Mouse (Mus musculus): ENCODE measurements around the gene Lingo3. TPM values are rescaled to one million over a fixed set of nuclear protein-coding genes. Genes with fewer than 3 reads are reported as not detected.

Gene Lingo3
- total and polyA plus RNA-seq, 3 experiments = not detected

GRCm38 (mm10) chr10:80785963-80786362, 57.9 kb downstream of the Lingo3 start (continued):
- no peak for TF ChIP-seq ZNF384 (IDR thresholded peaks at IDR 0.05; ENCODE audit: low read depth, low read length)
- no peak for TF ChIP-seq MAZ (IDR thresholded peaks at IDR 0.05; ENCODE audit: low read depth, low read length)

DNA sequence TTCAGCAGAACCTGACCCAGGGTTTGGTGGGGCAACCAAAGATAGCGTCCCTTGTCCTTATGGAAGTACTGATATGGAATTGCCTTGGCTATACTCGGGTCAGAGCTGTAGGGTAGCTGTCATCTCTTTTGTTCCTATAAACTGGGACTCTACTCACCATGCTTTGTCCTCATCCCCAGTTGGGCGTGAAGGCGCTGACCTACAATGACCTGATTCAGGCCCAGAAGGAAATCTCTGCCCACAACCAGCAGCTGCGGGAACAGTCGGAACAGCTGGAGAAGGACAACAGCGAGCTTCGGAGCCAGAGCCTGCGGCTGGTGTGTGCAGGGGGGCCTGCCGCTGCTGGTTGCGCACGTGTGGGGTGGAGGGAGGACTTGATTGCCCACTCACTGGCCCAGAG, 59.0 kb downstream of the Lingo3 start:
- Histone ChIP-seq H3K79me2 (ENCODE audit: control insufficient read depth, insufficient read depth, low read length, poor library complexity) (no peaks in the 10 kb centered on the region), H3K4me1 (ENCODE audit: control insufficient read depth in 1 of 2, insufficient read depth in 2 of 2, low read length in 2 of 2) (no peaks in the 10 kb centered on the region), H3K9me3 (replicated peaks; ENCODE audit: insufficient read depth, low read length) (no peaks in the 10 kb centered on the region), H3K36me3 (ENCODE audit: control insufficient read depth in 1 of 2, insufficient read depth in 2 of 2, low read length in 2 of 2) (peaks cover 0 to 13% of the 10 kb centered on the region in 2 experiments; a peak in 1 of 4 replicates), H3K27me3 (ENCODE audit: control insufficient read depth in 1 of 2, insufficient read depth in 2 of 2, low read length in 2 of 2) (no peaks in the 10 kb centered on the region), H3K27ac (ENCODE audit: control insufficient read depth, low read depth, low read length) (no peak overlapping the region), H3K4me3 (ENCODE audit: control insufficient read depth in 1 of 2, insufficient read depth in 1 of 2, low read depth in 2 of 2, low read length in 2 of 2) (no peak overlapping the region), H3K9ac (ENCODE audit: control insufficient read depth, low read depth, low read length, poor library complexity, severe bottlenecking) (no peak overlapping the region)
- no peak for DNase-seq (ENCODE audit: low read depth, low spot score)
- TF ChIP-seq ZNF384 (IDR thresholded peaks at IDR 0.05; ENCODE audit: low read depth, low read length) = no peak
- TF ChIP-seq CHD2 (IDR thresholded peaks at IDR 0.05; ENCODE audit: low read length) = no peak

GRCm38 (mm10) chr10:80784302-80784701, 59.5 kb downstream of the Lingo3 start:
- Histone ChIP-seq H3K36me3 (ENCODE audit: control insufficient read depth in 1 of 2, insufficient read depth in 2 of 2, low read length in 2 of 2) (peaks cover 0 to 13% of the 10 kb centered on the region in 2 experiments; a peak in 1 of 4 replicates), H3K9ac (ENCODE audit: control insufficient read depth, low read depth, low read length, poor library complexity, severe bottlenecking) (no peak overlapping the region), H3K27ac (ENCODE audit: control insufficient read depth, low read depth, low read length) (no peak overlapping the region), H3K4me1 (ENCODE audit: control insufficient read depth in 1 of 2, insufficient read depth in 2 of 2, low read length in 2 of 2) (no peaks in the 10 kb centered on the region), H3K79me2 (ENCODE audit: control insufficient read depth, insufficient read depth, low read length, poor library complexity) (no peaks in the 10 kb centered on the region), H3K9me3 (replicated peaks; ENCODE audit: insufficient read depth, low read length) (no peaks in the 10 kb centered on the region), H3K27me3 (ENCODE audit: control insufficient read depth in 1 of 2, insufficient read depth in 2 of 2, low read length in 2 of 2) (no peaks in the 10 kb centered on the region), H3K4me3 (ENCODE audit: control insufficient read depth in 1 of 2, insufficient read depth in 1 of 2, low read depth in 2 of 2, low read length in 2 of 2) (no peak overlapping the region)
- no peak for TF ChIP-seq BHLHE40 (IDR thresholded peaks at IDR 0.05; ENCODE audit: borderline replicate concordance, low read depth, low read length)
- no peak for TF ChIP-seq ZNF384 (IDR thresholded peaks at IDR 0.05; ENCODE audit: low read depth, low read length)
- no peak for TF ChIP-seq MAX (IDR thresholded peaks at IDR 0.05; ENCODE audit: low read length)
- no peak for TF ChIP-seq CHD1 (IDR thresholded peaks at IDR 0.05; ENCODE audit: low read depth, low read length)
- no peak for TF ChIP-seq E2F4 (IDR thresholded peaks at IDR 0.05; ENCODE audit: borderline replicate concordance, low read depth, low read length)
- no peak for DNase-seq (ENCODE audit: low read depth, low spot score)

Other genes starting within 250 kb of the Lingo3 start
- 34.2 and 36.5 TPM in 2 replicates for gene Scamp4, start 241.2 kb downstream of the Lingo3 start, total RNA-seq (2012; rRNA removed)
- gene Scamp4, start 241.2 kb downstream of the Lingo3 start, polyA plus RNA-seq (2012; ENCODE audit: insufficient read depth in 1 of 2, insufficient read length in 2 of 2, low read depth in 1 of 2, low replicate concordance in 2 of 2, missing spikeins in 1 of 2) = 100 to 1,000 TPM in 1 of 2 experiments, not detected in 1; 140 TPM
- gene Adat3, start 241.2 kb downstream of the Lingo3 start, total RNA-seq (2012; rRNA removed) = 7.2 and 7.7 TPM in 2 replicates
- gene Adat3, start 241.2 kb downstream of the Lingo3 start, polyA plus RNA-seq (2012; ENCODE audit: insufficient read depth in 1 of 2, insufficient read length in 2 of 2, low read depth in 1 of 2, low replicate concordance in 2 of 2, missing spikeins in 1 of 2) = 1 to 10 TPM in 1 of 2 experiments, not detected in 1; 7.4 TPM
- 1.4 and 1.8 TPM in 2 replicates for gene Gm49322, start 238.0 kb downstream of the Lingo3 start, total RNA-seq (2012; rRNA removed)
- gene Gm49322, start 238.0 kb downstream of the Lingo3 start, polyA plus RNA-seq (2012; ENCODE audit: insufficient read depth in 1 of 2, insufficient read length in 2 of 2, low read depth in 1 of 2, low replicate concordance in 2 of 2, missing spikeins in 1 of 2) = 1 to 10 TPM in 1 of 2 experiments, not detected in 1; 2.1 TPM
- gene Csnk1g2, start 221.2 kb downstream of the Lingo3 start, total RNA-seq (2012; rRNA removed) = 125 and 132 TPM in 2 replicates
- 100 to 1,000 TPM in 1 of 2 experiments, not detected in 1; 231 TPM for gene Csnk1g2, start 221.2 kb downstream of the Lingo3 start, polyA plus RNA-seq (2012; ENCODE audit: insufficient read depth in 1 of 2, insufficient read length in 2 of 2, low read depth in 1 of 2, low replicate concordance in 2 of 2, missing spikeins in 1 of 2)
- gene Btbd2, start 187.0 kb downstream of the Lingo3 start, total RNA-seq (2012; rRNA removed) = 35.4 and 43.1 TPM in 2 replicates
- 10 to 100 TPM in 1 of 2 experiments, not detected in 1; 81.8 TPM for gene Btbd2, start 187.0 kb downstream of the Lingo3 start, polyA plus RNA-seq (2012; ENCODE audit: insufficient read depth in 1 of 2, insufficient read length in 2 of 2, low read depth in 1 of 2, low replicate concordance in 2 of 2, missing spikeins in 1 of 2)
- gene Mknk2, start 165.9 kb downstream of the Lingo3 start, total RNA-seq (2012; rRNA removed) = 68.6 and 87.1 TPM in 2 replicates
- 100 to 1,000 TPM in 1 of 2 experiments, 10 to 100 TPM in 1; 47.4 to 184 TPM for gene Mknk2, start 165.9 kb downstream of the Lingo3 start, polyA plus RNA-seq (2012; ENCODE audit: insufficient read depth in 1 of 2, insufficient read length in 2 of 2, low read depth in 1 of 2, low replicate concordance in 2 of 2, missing spikeins in 1 of 2)
- 38.3 and 38.7 TPM in 2 replicates for gene Mob3a, start 142.1 kb downstream of the Lingo3 start, total RNA-seq (2012; rRNA removed)
- 10 to 100 TPM in 1 of 2 experiments, not detected in 1; 63.4 TPM for gene Mob3a, start 142.1 kb downstream of the Lingo3 start, polyA plus RNA-seq (2012; ENCODE audit: insufficient read depth in 1 of 2, insufficient read length in 2 of 2, low read depth in 1 of 2, low replicate concordance in 2 of 2, missing spikeins in 1 of 2)
- 1.0 and 1.5 TPM in 2 replicates for gene Izumo4, start 141.9 kb downstream of the Lingo3 start, total RNA-seq (2012; rRNA removed)
- 1 to 10 TPM in 1 of 2 experiments, not detected in 1; 3.8 TPM for gene Izumo4, start 141.9 kb downstream of the Lingo3 start, polyA plus RNA-seq (2012; ENCODE audit: insufficient read depth in 1 of 2, insufficient read length in 2 of 2, low read depth in 1 of 2, low replicate concordance in 2 of 2, missing spikeins in 1 of 2)
- 29.6 and 32.7 TPM in 2 replicates for gene Ap3d1, start 101.8 kb downstream of the Lingo3 start, total RNA-seq (2012; rRNA removed)
- 100 to 1,000 TPM in 1 of 2 experiments, 10 to 100 TPM in 1; 54.5 to 260 TPM for gene Ap3d1, start 101.8 kb downstream of the Lingo3 start, polyA plus RNA-seq (2012; ENCODE audit: insufficient read depth in 1 of 2, insufficient read length in 2 of 2, low read depth in 1 of 2, low replicate concordance in 2 of 2, missing spikeins in 1 of 2)
- 14.7 and 15.0 TPM in 2 replicates for gene Dot1l, start 88.8 kb downstream of the Lingo3 start, total RNA-seq (2012; rRNA removed)
- gene Dot1l, start 88.8 kb downstream of the Lingo3 start, polyA plus RNA-seq (2012; ENCODE audit: insufficient read depth in 1 of 2, insufficient read length in 2 of 2, low read depth in 1 of 2, low replicate concordance in 2 of 2, missing spikeins in 1 of 2) = 10 to 100 TPM in 1 of 2 experiments, not detected in 1; 70.6 TPM
- gene Sf3a2, start 45.8 kb downstream of the Lingo3 start, total RNA-seq (2012; rRNA removed) = 50.4 and 52.0 TPM in 2 replicates
- gene Sf3a2, start 45.8 kb downstream of the Lingo3 start, polyA plus RNA-seq (2012; ENCODE audit: insufficient read depth in 1 of 2, insufficient read length in 2 of 2, low read depth in 1 of 2, low replicate concordance in 2 of 2, missing spikeins in 1 of 2) = 100 to 1,000 TPM in 1 of 2 experiments, not detected in 1; 210 TPM
- 79.8 and 86.9 TPM in 2 replicates for gene Plekhj1, start 45.4 kb downstream of the Lingo3 start, total RNA-seq (2012; rRNA removed)
- gene Plekhj1, start 45.4 kb downstream of the Lingo3 start, polyA plus RNA-seq (2012; ENCODE audit: insufficient read depth in 1 of 2, insufficient read length in 2 of 2, low read depth in 1 of 2, low replicate concordance in 2 of 2, missing spikeins in 1 of 2) = 100 to 1,000 TPM in 1 of 2 experiments, not detected in 1; 217 TPM
- gene Amh, start 38.8 kb downstream of the Lingo3 start, total RNA-seq (2012; rRNA removed) = 0.42 and 0.59 TPM in 2 replicates
- gene Amh, start 38.8 kb downstream of the Lingo3 start, polyA plus RNA-seq (2012; ENCODE audit: insufficient read depth in 1 of 2, insufficient read length in 2 of 2, low read depth in 1 of 2, low replicate concordance in 2 of 2, missing spikeins in 1 of 2) = 1 to 10 TPM in 1 of 2 experiments, not detected in 1; 1.1 TPM
- gene Jsrp1, start 30.5 kb downstream of the Lingo3 start, total RNA-seq (2012; rRNA removed) = not detected in 2 replicates
- under 1 TPM in 1 of 2 experiments, not detected in 1; 0.39 TPM for gene Jsrp1, start 30.5 kb downstream of the Lingo3 start, polyA plus RNA-seq (2012; ENCODE audit: insufficient read depth in 1 of 2, insufficient read length in 2 of 2, low read depth in 1 of 2, low replicate concordance in 2 of 2, missing spikeins in 1 of 2)
- gene Oaz1, start 17.4 kb downstream of the Lingo3 start, total RNA-seq (2012; rRNA removed) = 983 and 1,061 TPM in 2 replicates
- gene Oaz1, start 17.4 kb downstream of the Lingo3 start, polyA plus RNA-seq (2012; ENCODE audit: insufficient read depth in 1 of 2, insufficient read length in 2 of 2, low read depth in 1 of 2, low replicate concordance in 2 of 2, missing spikeins in 1 of 2) = 1,000 to 10,000 TPM in 1 of 2 experiments, not detected in 1; 1,528 TPM
- 616 and 637 TPM in 2 replicates for gene Lsm7, start 11.2 kb upstream of the Lingo3 start, total RNA-seq (2012; rRNA removed)
- 100 to 1,000 TPM in 1 of 2 experiments, not detected in 1; 246 TPM for gene Lsm7, start 11.2 kb upstream of the Lingo3 start, polyA plus RNA-seq (2012; ENCODE audit: insufficient read depth in 1 of 2, insufficient read length in 2 of 2, low read depth in 1 of 2, low replicate concordance in 2 of 2, missing spikeins in 1 of 2)
- 38.6 and 52.0 TPM in 2 replicates for gene Sppl2b, start 11.2 kb upstream of the Lingo3 start, total RNA-seq (2012; rRNA removed)
- gene Sppl2b, start 11.2 kb upstream of the Lingo3 start, polyA plus RNA-seq (2012; ENCODE audit: insufficient read depth in 1 of 2, insufficient read length in 2 of 2, low read depth in 1 of 2, low replicate concordance in 2 of 2, missing spikeins in 1 of 2) = 10 to 100 TPM in 1 of 2 experiments, not detected in 1; 65.9 TPM
- 0.07 and 0.15 TPM in 2 replicates for gene Tmprss9, start 27.8 kb upstream of the Lingo3 start, total RNA-seq (2012; rRNA removed)
- gene Tmprss9, start 27.8 kb upstream of the Lingo3 start, polyA plus RNA-seq (2012; ENCODE audit: insufficient read depth in 1 of 2, insufficient read length in 2 of 2, low read depth in 1 of 2, low replicate concordance in 2 of 2, missing spikeins in 1 of 2) = under 1 TPM in 1 of 2 experiments, not detected in 1; 0.25 TPM
- gene Timm13, start 56.9 kb upstream of the Lingo3 start, total RNA-seq (2012; rRNA removed) = 349 and 366 TPM in 2 replicates
- gene Timm13, start 56.9 kb upstream of the Lingo3 start, polyA plus RNA-seq (2012; ENCODE audit: insufficient read depth in 1 of 2, insufficient read length in 2 of 2, low read depth in 1 of 2, low replicate concordance in 2 of 2, missing spikeins in 1 of 2) = 100 to 1,000 TPM; 329 to 645 TPM
- gene Lmnb2, start 74.2 kb upstream of the Lingo3 start, total RNA-seq (2012; rRNA removed) = 28.4 and 32.8 TPM in 2 replicates
- gene Lmnb2, start 74.2 kb upstream of the Lingo3 start, polyA plus RNA-seq (2012; ENCODE audit: insufficient read depth in 1 of 2, insufficient read length in 2 of 2, low read depth in 1 of 2, low replicate concordance in 2 of 2, missing spikeins in 1 of 2) = 10 to 100 TPM in 1 of 2 experiments, not detected in 1; 29.9 TPM
- gene Gadd45b, start 86.0 kb upstream of the Lingo3 start, total RNA-seq (2012; rRNA removed) = 13.3 and 13.4 TPM in 2 replicates
- gene Gadd45b, start 86.0 kb upstream of the Lingo3 start, polyA plus RNA-seq (2012; ENCODE audit: insufficient read depth in 1 of 2, insufficient read length in 2 of 2, low read depth in 1 of 2, low replicate concordance in 2 of 2, missing spikeins in 1 of 2) = 10 to 100 TPM in 1 of 2 experiments, not detected in 1; 10.1 TPM
- gene Gng7, start 170.9 kb upstream of the Lingo3 start, total RNA-seq (2012; rRNA removed) = 0.92 and 1.3 TPM in 2 replicates
- gene Gng7, start 170.9 kb upstream of the Lingo3 start, polyA plus RNA-seq (2012; ENCODE audit: insufficient read depth in 1 of 2, insufficient read length in 2 of 2, low read depth in 1 of 2, low replicate concordance in 2 of 2, missing spikeins in 1 of 2) = 1 to 10 TPM in 1 of 2 experiments, not detected in 1; 6.2 TPM
- gene Diras1, start 181.6 kb upstream of the Lingo3 start, total RNA-seq (2012; rRNA removed) = not detected in 2 replicates
- gene Diras1, start 181.6 kb upstream of the Lingo3 start, polyA plus RNA-seq (2012; ENCODE audit: insufficient read depth in 1 of 2, insufficient read length in 2 of 2, low read depth in 1 of 2, low replicate concordance in 2 of 2, missing spikeins in 1 of 2) = under 1 TPM in 1 of 2 experiments, not detected in 1; 0.04 TPM
- gene Slc39a3, start 193.4 kb upstream of the Lingo3 start, total RNA-seq (2012; rRNA removed) = 14.8 and 19.5 TPM in 2 replicates
- gene Slc39a3, start 193.4 kb upstream of the Lingo3 start, polyA plus RNA-seq (2012; ENCODE audit: insufficient read depth in 1 of 2, insufficient read length in 2 of 2, low read depth in 1 of 2, low replicate concordance in 2 of 2, missing spikeins in 1 of 2) = 10 to 100 TPM in 1 of 2 experiments, not detected in 1; 15.6 TPM
- 100 and 101 TPM in 2 replicates for gene Sgta, start 216.1 kb upstream of the Lingo3 start, total RNA-seq (2012; rRNA removed)
- gene Sgta, start 216.1 kb upstream of the Lingo3 start, polyA plus RNA-seq (2012; ENCODE audit: insufficient read depth in 1 of 2, insufficient read length in 2 of 2, low read depth in 1 of 2, low replicate concordance in 2 of 2, missing spikeins in 1 of 2) = 1,000 to 10,000 TPM in 1 of 2 experiments, 100 to 1,000 TPM in 1; 152 to 1,019 TPM
- gene Thop1, start 226.0 kb upstream of the Lingo3 start, total RNA-seq (2012; rRNA removed) = 121 and 126 TPM in 2 replicates
- 100 to 1,000 TPM in 1 of 2 experiments, 10 to 100 TPM in 1; 75.7 to 113 TPM for gene Thop1, start 226.0 kb upstream of the Lingo3 start, polyA plus RNA-seq (2012; ENCODE audit: insufficient read depth in 1 of 2, insufficient read length in 2 of 2, low read depth in 1 of 2, low replicate concordance in 2 of 2, missing spikeins in 1 of 2)

Measured in MEL (cell line).